Mouse (Mus musculus): ENCODE data around the gene Acnat2.
"Not testable (repeated sequence)": the region's sequence is repeated elsewhere in the genome, so short reads cannot be mapped to it uniquely, and the experiment has no call there.

- TF ChIP-seq EP300 (IDR thresholded peaks at IDR 0.05; ENCODE audit: insufficient read depth, low read depth, low read length); POLR2A (IDR thresholded peaks at IDR 0.05; ENCODE audit: insufficient read depth, low read length); CTCF (IDR thresholded peaks at IDR 0.05; ENCODE audit: low read depth, low read length): not testable (repeated sequence)
Measured at GRCm38 (mm10) chr4:49340091-49340490, 67.9 kb downstream of the Acnat2 start.
